Mouse (Mus musculus) liver, adult 2 months (tissue): ENCODE results near the gene 9230104L09Rik. TPM values are rescaled to one million over a fixed set of nuclear protein-coding genes. Genes with fewer than 3 reads are reported as not detected.
A peak's percentile ranks its signal among the peaks of the same experiment; 100 is the strongest.

Experiments used
- DNase-seq: peaks from one replicate; pipeline ENCODE4 v3.0.0-alpha.2; 2011; ENCODE audit warnings: low read depth, low spot score; ENCODE audit errors: extremely low read depth
- H3K27ac ChIP-seq: fragments of 200-500 bp; replicated peaks from 2 replicates; pipeline ENCODE4 v1.5.1; 2012; ENCODE audit warnings: low read depth, mild to moderate bottlenecking, control low read depth, inconsistent platforms, low read length; ENCODE audit not compliant: insufficient read depth
- H3K27me3 ChIP-seq: fragments of 200-500 bp; 2 replicates; pipeline ENCODE4 v1.6.1; 2012; ENCODE audit warnings: mild to moderate bottlenecking, moderate library complexity, low read length, inconsistent platforms; ENCODE audit not compliant: control insufficient read depth, insufficient read depth
- H3K36me3 ChIP-seq: fragments of 200-500 bp; 2 replicates; pipeline ENCODE4 v1.6.1; 2012; ENCODE audit warnings: low read length, inconsistent platforms; ENCODE audit not compliant: control insufficient read depth, insufficient read depth
- H3K4me1 ChIP-seq: fragments of 200-500 bp; 2 replicates; pipeline ENCODE4 v1.6.1; 2011; ENCODE audit warnings: low read length; ENCODE audit not compliant: control insufficient read depth, insufficient read depth
- H3K4me3 ChIP-seq: fragments of 200-500 bp; 2 replicates; pipeline ENCODE4 v1.5.1; 2011; ENCODE audit warnings: low read depth, mild to moderate bottlenecking, control low read depth, low read length, moderate library complexity; ENCODE audit not compliant: insufficient read depth
- H3K79me2 ChIP-seq: fragments of 200-500 bp; 2 replicates; pipeline ENCODE4 v1.6.1; 2012; ENCODE audit warnings: inconsistent platforms, mild to moderate bottlenecking, low read length, moderate library complexity; ENCODE audit not compliant: control insufficient read depth, insufficient read depth
- H3K9ac ChIP-seq: fragments of 200-500 bp; 2 replicates; pipeline ENCODE4 v1.6.1; 2012; ENCODE audit warnings: low read depth, mild to moderate bottlenecking, control low read depth, inconsistent platforms, low read length
- CTCF ChIP-seq: fragments of 200-500 bp; IDR thresholded peaks from 2 replicates; pipeline ENCODE4 v1.5.1; 2011; ENCODE audit warnings: low read depth, low read length, control low read depth
- POLR2A ChIP-seq: fragments of 200-500 bp; IDR thresholded peaks from 2 replicates; pipeline ENCODE4 v1.6.1; 2011; ENCODE audit warnings: low read length, control low read depth; ENCODE audit not compliant: insufficient read depth; ENCODE audit errors: extremely low read depth
- WGBS: fragments of 180-500 bp; shearing (Covaris S2); methylation state at CpG from one replicate; pipeline ENCODE4 v1.1.7; 2018; 5-methylcytosine and 5-hydroxymethylcytosine counted together
- polyA plus RNA-seq: library from polyadenylated mRNA; depleted of rRNA; stranded (reverse); fragments of >200 nt; gene quantifications from 2 replicates; pipeline ENCODE4 v1.2.3, GENCODE M21; 2012; rRNA removed
- total RNA-seq: library from RNA; depleted of rRNA; stranded (reverse); fragments of >200 nt; gene quantifications from 2 replicates; pipeline ENCODE4 v1.2.3, GENCODE M21; 2014; rRNA removed

Gene 9230104L09Rik
- total RNA-seq (0.20 TPM in 1 of 2 replicates, not detected in the other), polyA plus RNA-seq (not detected in 2 replicates)

DNA sequence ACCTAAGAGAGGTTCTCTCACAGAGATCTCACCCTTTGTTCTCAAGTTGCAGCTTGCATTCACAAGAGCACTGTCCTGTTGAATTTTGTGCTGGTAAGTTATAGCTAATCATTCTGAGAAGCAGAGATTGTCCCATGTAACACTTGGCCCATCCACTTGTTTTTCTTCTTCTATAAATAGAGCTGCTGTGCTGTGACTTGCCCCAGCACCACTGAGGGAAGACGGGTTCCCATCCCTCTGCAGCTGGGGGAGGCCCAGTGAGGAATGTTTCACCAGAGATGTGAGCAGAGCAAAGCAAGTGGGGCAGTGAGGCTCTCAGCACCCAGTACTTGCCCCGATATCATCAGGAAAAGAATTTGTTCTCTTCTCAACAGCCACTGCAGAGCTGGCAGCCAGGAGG, at the start of gene 9230104L09Rik:
Gene 9230104L09Rik, minus strand, starts transcription at position 73 of the 400 bp plus-strand sequence.
- Histone ChIP-seq H3K4me3 (no peak within 1 kb of the TSS), H3K36me3 (no peaks in the 10 kb centered on the region), H3K9ac (no peak within 1 kb of the TSS), H3K27me3 (no peaks in the 10 kb centered on the region), H3K79me2 (no peaks in the 10 kb centered on the region), H3K27ac (no peak within 1 kb of the TSS), H3K4me1 (no peaks in the 10 kb centered on the region)
- WGBS = 54% methylated on average over 2 of the region's 2 CpGs
- TF ChIP-seq POLR2A (no peak), CTCF (no peak)
- no peak for DNase-seq

DNA sequence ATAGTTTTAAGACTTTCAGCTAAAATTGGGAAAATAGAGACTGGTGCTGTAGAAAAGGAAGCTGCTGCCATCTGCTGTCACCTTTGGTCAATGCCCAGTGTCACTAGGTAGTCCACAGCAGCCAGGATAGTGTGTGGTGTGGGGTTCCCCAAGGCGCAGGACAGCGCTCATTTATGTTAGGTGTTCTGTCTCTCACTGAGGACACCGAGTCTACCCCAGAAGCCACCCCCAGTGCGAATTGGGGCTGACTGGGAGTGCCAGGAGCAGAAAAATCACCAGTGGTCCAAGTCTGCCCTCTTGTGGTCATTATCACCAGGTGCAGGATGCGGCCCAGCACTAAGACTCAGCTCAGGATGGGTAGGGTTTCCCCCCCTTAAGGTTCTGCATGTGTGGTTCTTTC, 37.4 kb upstream of the 9230104L09Rik start:
- no peaks in the 10 kb centered on the region for H3K4me1 ChIP-seq
- H3K27ac ChIP-seq = no peak overlapping the region
- H3K79me2 ChIP-seq = no peaks in the 10 kb centered on the region
- H3K27me3 ChIP-seq = no peaks in the 10 kb centered on the region
- WGBS = 4% methylated on average over 5 of the region's 5 CpGs
- no peaks in the 10 kb centered on the region for H3K36me3 ChIP-seq
- no peak overlapping the region for H3K4me3 ChIP-seq
- H3K9ac ChIP-seq = peak overlapping the region; percentile 28; the same call in 1 of the 2 replicates
- peak; percentile 42 for DNase-seq
- TF ChIP-seq POLR2A (no peak), CTCF (peak; percentile 81)

DNA sequence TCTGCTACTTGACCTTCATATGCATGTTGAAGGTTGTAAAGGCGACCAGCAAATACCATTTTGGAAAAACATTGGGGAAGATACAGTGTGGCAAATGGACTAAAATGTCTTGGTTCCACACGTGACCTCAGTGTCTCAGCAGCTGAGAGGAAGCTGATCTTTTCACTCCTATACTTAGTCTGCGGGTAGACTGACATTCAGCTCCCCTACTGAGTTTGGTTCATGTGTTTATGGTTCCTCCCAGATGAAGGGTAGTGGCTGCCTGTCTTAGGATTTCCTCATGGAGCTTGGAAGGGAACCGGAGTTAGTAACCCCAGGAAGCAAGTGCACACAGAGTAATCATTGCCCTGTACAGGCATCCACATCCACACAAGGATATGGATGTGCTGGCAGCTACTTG, 35.5 kb upstream of the 9230104L09Rik start:
- Histone ChIP-seq H3K27ac (no peak overlapping the region), H3K79me2 (no peaks in the 10 kb centered on the region), H3K27me3 (no peaks in the 10 kb centered on the region), H3K9ac (no peak overlapping the region), H3K4me1 (no peaks in the 10 kb centered on the region), H3K36me3 (no peaks in the 10 kb centered on the region), H3K4me3 (no peak overlapping the region)
- WGBS = 68% methylated on average over 4 of the region's 4 CpGs
- DNase-seq = no peak
- TF ChIP-seq CTCF (no peak), POLR2A (no peak)

DNA sequence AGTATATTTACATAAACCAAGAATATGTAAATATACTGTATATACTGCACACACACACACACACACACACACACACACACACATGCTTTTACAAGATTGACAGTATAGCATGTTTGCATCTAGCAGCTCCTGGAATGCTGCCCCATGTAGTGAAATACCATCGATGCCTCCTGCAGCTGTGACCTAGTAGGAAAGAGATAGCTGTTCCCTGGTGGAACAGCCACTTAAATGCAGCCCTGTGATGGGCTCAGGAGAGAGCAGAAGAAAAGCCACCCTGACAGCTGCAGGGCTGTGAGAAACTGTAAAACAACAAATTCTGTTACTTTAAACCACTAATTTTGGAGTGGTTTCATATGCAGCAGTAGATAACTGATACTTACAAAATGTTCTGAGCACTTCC, 31.4 kb upstream of the 9230104L09Rik start:
- no peak overlapping the region for H3K27ac ChIP-seq
- H3K9ac ChIP-seq = no peak overlapping the region
- H3K27me3 ChIP-seq = no peaks in the 10 kb centered on the region
- H3K36me3 ChIP-seq = no peaks in the 10 kb centered on the region
- no peaks in the 10 kb centered on the region for H3K79me2 ChIP-seq
- H3K4me3 ChIP-seq = no peak overlapping the region
- TF ChIP-seq POLR2A = no peak
- no peak for TF ChIP-seq CTCF
- DNase-seq = no peak
- WGBS = 61% methylated on average over 1 of the region's 1 CpGs
- H3K4me1 ChIP-seq = peaks cover 2% of the 10 kb centered on the region; the same call in 1 of the 2 replicates

DNA sequence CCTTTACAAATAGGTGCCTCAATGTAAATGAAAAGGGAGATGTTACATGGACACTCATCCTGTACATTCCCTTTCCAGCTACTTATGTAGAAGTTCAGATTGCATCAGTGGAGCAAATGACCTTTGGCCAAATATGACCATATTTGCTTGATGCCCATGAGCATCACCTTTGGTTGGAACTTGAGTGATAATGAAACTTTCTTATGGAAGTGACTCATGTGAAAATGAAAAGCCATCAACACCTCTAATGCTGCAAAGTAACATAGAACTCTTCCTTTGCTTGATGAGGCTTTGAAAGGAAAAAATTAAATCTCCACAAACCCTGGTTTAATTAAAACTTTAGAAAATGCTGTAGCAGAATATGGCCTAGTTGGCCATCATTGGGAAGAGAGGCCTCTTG, 28.3 kb upstream of the 9230104L09Rik start:
- Histone ChIP-seq H3K4me3 (no peak overlapping the region), H3K27me3 (no peaks in the 10 kb centered on the region), H3K36me3 (no peaks in the 10 kb centered on the region), H3K9ac (no peak overlapping the region), H3K79me2 (no peaks in the 10 kb centered on the region), H3K27ac (no peak overlapping the region), H3K4me1 (peaks cover 4% of the 10 kb centered on the region; the same call in 1 of the 2 replicates)
- DNase-seq = no peak
- TF ChIP-seq CTCF (no peak), POLR2A (no peak)

DNA sequence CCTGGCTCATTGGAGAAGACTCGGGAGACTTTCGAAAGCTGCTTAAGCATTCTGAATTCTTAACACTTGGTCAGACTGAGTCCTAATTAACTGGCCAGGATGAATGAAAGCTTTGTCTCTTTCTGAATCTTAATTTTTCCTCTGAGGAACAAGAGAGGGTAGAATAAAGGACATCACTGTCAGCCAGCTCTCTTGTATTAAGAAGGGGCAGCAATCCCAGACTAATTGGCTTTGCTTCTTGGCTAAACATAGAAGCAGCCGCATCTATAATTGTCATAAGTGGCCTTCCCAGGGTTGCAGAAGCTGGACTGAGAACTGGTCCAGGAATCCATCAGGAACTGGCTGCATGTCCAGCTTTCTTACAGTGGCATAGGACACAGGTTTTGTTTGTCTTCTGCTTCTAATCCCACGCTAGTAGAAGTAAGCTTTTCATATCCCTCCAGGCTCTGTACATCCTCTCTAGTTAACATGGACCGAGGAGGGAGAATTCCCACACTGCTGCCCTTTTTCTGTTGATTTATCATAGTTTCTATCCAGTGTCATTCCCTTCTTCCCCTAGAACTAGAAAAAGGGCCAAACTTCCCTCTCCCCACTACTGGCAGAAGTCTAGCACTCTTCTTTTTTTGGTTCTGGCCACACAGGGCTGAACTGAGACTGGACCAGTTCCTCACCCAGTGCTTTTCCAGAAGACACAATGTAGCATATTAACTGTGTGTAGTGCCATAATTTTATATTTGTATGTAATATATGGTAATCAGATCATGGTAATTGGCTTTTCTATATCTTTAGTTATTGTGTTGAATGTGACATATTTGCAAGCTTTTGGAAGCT, 25.4 kb upstream of the 9230104L09Rik start:
- 87% methylated on average over 5 of the region's 5 CpGs for WGBS
- H3K27ac ChIP-seq = no peak overlapping the region
- H3K79me2 ChIP-seq = no peaks in the 10 kb centered on the region
- H3K36me3 ChIP-seq = no peaks in the 10 kb centered on the region
- peaks cover 4% of the 10 kb centered on the region; the same call in 1 of the 2 replicates for H3K4me1 ChIP-seq
- no peak overlapping the region for H3K4me3 ChIP-seq
- DNase-seq = no peak
- TF ChIP-seq CTCF (no peak), POLR2A (no peak)
- no peak overlapping the region for H3K9ac ChIP-seq
- H3K27me3 ChIP-seq = no peaks in the 10 kb centered on the region
